Mouse (Mus musculus) kidney, embryonic 15.5 days (tissue): ENCODE measurements at regions not wholly inside any gene's neighbourhood (a gene's known extent, or its start where the extent isn't known, plus 50 kb on each side); places are given as distances from the start of the nearest gene placed in this dataset.

Source experiments
- ATAC-seq: fragments of 200-750 bp; cut with Nextera tagmentation; replicated peaks from 2 replicates; pipeline ENCODE4 v1.8.0; 2017; ENCODE audit warnings: moderate TSS enrichment; ENCODE audit not compliant: low FRiP score
- H3K27ac ChIP-seq: fragments of 300-500 bp; sonication (generic); 2 replicates; pipeline ENCODE4 v1.5.1; 2015; ENCODE audit warnings: mild to moderate bottlenecking, inconsistent platforms
- H3K27me3 ChIP-seq: fragments of 300-500 bp; sonication (generic); 2 replicates; pipeline ENCODE4 v1.6.1; 2015; ENCODE audit warnings: inconsistent platforms
- H3K36me3 ChIP-seq: fragments of 300-500 bp; sonication (generic); 2 replicates; pipeline ENCODE4 v1.6.1; 2015; ENCODE audit warnings: inconsistent platforms
- H3K4me1 ChIP-seq: fragments of 300-500 bp; sonication (generic); 2 replicates; pipeline ENCODE4 v1.6.1; 2015; ENCODE audit warnings: inconsistent platforms
- H3K4me2 ChIP-seq: fragments of 300-500 bp; sonication (generic); 2 replicates; pipeline ENCODE4 v1.6.1; 2015; ENCODE audit warnings: moderate library complexity, mild to moderate bottlenecking, inconsistent platforms
- H3K4me3 ChIP-seq: fragments of 300-500 bp; sonication (generic); replicated peaks from 2 replicates; pipeline ENCODE4 v1.5.1; 2015; ENCODE audit warnings: mild to moderate bottlenecking, inconsistent platforms
- H3K9ac ChIP-seq: fragments of 300-500 bp; sonication (generic); 2 replicates; pipeline ENCODE4 v1.6.1; 2015; ENCODE audit warnings: mild to moderate bottlenecking, inconsistent platforms
- H3K9me3 ChIP-seq: fragments of 300-500 bp; sonication (generic); replicated peaks from 2 replicates; pipeline ENCODE4 v1.6.1; 2016; ENCODE audit warnings: inconsistent platforms
- WGBS: fragments of 180-500 bp; shearing (Covaris S2); methylation state at CpG from one replicate; pipeline ENCODE4 v1.1.7; 2015; ENCODE audit warnings: mixed read lengths; 5-methylcytosine and 5-hydroxymethylcytosine counted together

GRCm38 (mm10) chr1:35772567-35772966 is 295.6 kb upstream of the Hs6st1 start:
- Histone ChIP-seq H3K9me3 (no peaks in the 10 kb centered on the region), H3K4me1 (no peaks in the 10 kb centered on the region), H3K9ac (no peak overlapping the region), H3K4me2 (no peak overlapping the region), H3K27me3 (no peaks in the 10 kb centered on the region), H3K36me3 (no peaks in the 10 kb centered on the region), H3K27ac (no peak overlapping the region), H3K4me3 (no peak overlapping the region)
- no peak for ATAC-seq
- 87% methylated on average over 6 of the region's 6 CpGs for WGBS

GRCm38 (mm10) chr1:35774566-35774965 is 293.6 kb upstream of the Hs6st1 start:
- H3K36me3 ChIP-seq, result no peaks in the 10 kb centered on the region
- H3K4me1 ChIP-seq, result no peaks in the 10 kb centered on the region
- H3K27ac ChIP-seq, result no peak overlapping the region
- 93% methylated on average over 2 of the region's 2 CpGs for WGBS
- no peaks in the 10 kb centered on the region for H3K9me3 ChIP-seq
- no peak overlapping the region for H3K4me2 ChIP-seq
- no peak overlapping the region for H3K4me3 ChIP-seq
- H3K27me3 ChIP-seq, result no peaks in the 10 kb centered on the region
- no peak for ATAC-seq
- no peak overlapping the region for H3K9ac ChIP-seq

GRCm38 (mm10) chr1:35782668-35783067 is 285.5 kb upstream of the Hs6st1 start:
- no peak overlapping the region for H3K4me3 ChIP-seq
- no peak overlapping the region for H3K27ac ChIP-seq

GRCm38 (mm10) chr1:35783427-35783826 is 284.8 kb upstream of the Hs6st1 start:
- Histone ChIP-seq H3K27me3 (no peaks in the 10 kb centered on the region), H3K4me2 (no peak overlapping the region), H3K4me3 (no peak overlapping the region), H3K36me3 (no peaks in the 10 kb centered on the region), H3K27ac (no peak overlapping the region), H3K9me3 (no peaks in the 10 kb centered on the region; the same call in 1 of the 2 replicates), H3K4me1 (no peaks in the 10 kb centered on the region), H3K9ac (no peak overlapping the region)
- WGBS, result 49% methylated on average over 6 of the region's 6 CpGs
- no peak for ATAC-seq

More at GRCm38 (mm10) chr1:35782668-35783067, 285.5 kb upstream of the Hs6st1 start:
- H3K4me1 ChIP-seq, result no peaks in the 10 kb centered on the region
- H3K9ac ChIP-seq, result no peak overlapping the region
- WGBS, result 84% methylated on average over 2 of the region's 2 CpGs
- no peaks in the 10 kb centered on the region for H3K9me3 ChIP-seq
- ATAC-seq, result no peak
- no peaks in the 10 kb centered on the region for H3K36me3 ChIP-seq
- no peaks in the 10 kb centered on the region for H3K27me3 ChIP-seq
- no peak overlapping the region for H3K4me2 ChIP-seq

- WGBS, result 92% methylated on average over 4 of the region's 4 CpGs
- no peaks in the 10 kb centered on the region for H3K36me3 ChIP-seq
- no peak for ATAC-seq
- no peaks in the 10 kb centered on the region; the same call in 1 of the 2 replicates for H3K9me3 ChIP-seq
- no peak overlapping the region for H3K4me2 ChIP-seq
- no peak overlapping the region for H3K27ac ChIP-seq
- no peaks in the 10 kb centered on the region for H3K27me3 ChIP-seq
- no peak overlapping the region for H3K4me3 ChIP-seq
- H3K9ac ChIP-seq, result no peak overlapping the region
- no peaks in the 10 kb centered on the region for H3K4me1 ChIP-seq
These were observed 282.0 kb upstream of the Hs6st1 start for GRCm38 (mm10) chr1:35786241-35786640.

- 73% methylated on average over 8 of the region's 8 CpGs for WGBS
- H3K9ac ChIP-seq, result no peak overlapping the region
- no peak overlapping the region for H3K4me3 ChIP-seq
- H3K27ac ChIP-seq, result no peak overlapping the region
- no peaks in the 10 kb centered on the region for H3K4me1 ChIP-seq
- no peaks in the 10 kb centered on the region; the same call in 1 of the 2 replicates for H3K9me3 ChIP-seq
- H3K27me3 ChIP-seq, result no peaks in the 10 kb centered on the region
- H3K4me2 ChIP-seq, result no peak overlapping the region
- ATAC-seq, result no peak
- no peaks in the 10 kb centered on the region for H3K36me3 ChIP-seq
These were observed 281.5 kb upstream of the Hs6st1 start for GRCm38 (mm10) chr1:35786668-35787213.

GRCm38 (mm10) chr1:35797064-35797463 is 271.1 kb upstream of the Hs6st1 start:
- no peak for ATAC-seq
- Histone ChIP-seq H3K27me3 (no peaks in the 10 kb centered on the region), H3K4me1 (no peaks in the 10 kb centered on the region), H3K27ac (no peak overlapping the region), H3K9me3 (0 out of 2 replicates have a peak, but pooled peaks cover 3% of the 10 kb centered on the region), H3K4me2 (no peak overlapping the region), H3K4me3 (no peak overlapping the region), H3K9ac (no peak overlapping the region), H3K36me3 (no peaks in the 10 kb centered on the region)
- WGBS, result 73% methylated on average over 2 of the region's 2 CpGs

- WGBS, result 86% methylated on average over 2 of the region's 2 CpGs
These were observed 270.7 kb upstream of the Hs6st1 start for GRCm38 (mm10) chr1:35797526-35797925.

GRCm38 (mm10) chr1:35805546-35805945 is 262.7 kb upstream of the Hs6st1 start:
- ATAC-seq, result no peak
- Histone ChIP-seq H3K27ac (no peak overlapping the region), H3K36me3 (no peaks in the 10 kb centered on the region), H3K9me3 (no peaks in the 10 kb centered on the region), H3K4me1 (peaks cover 9% of the 10 kb centered on the region; the same call in 1 of the 2 replicates), H3K4me3 (no peak overlapping the region), H3K27me3 (no peaks in the 10 kb centered on the region), H3K4me2 (no peak overlapping the region), H3K9ac (no peak overlapping the region)
- WGBS, result 85% methylated on average over 3 of the region's 3 CpGs

More at GRCm38 (mm10) chr1:35797526-35797925, 270.7 kb upstream of the Hs6st1 start:
- Histone ChIP-seq H3K4me1 (no peaks in the 10 kb centered on the region), H3K9ac (no peak overlapping the region), H3K27ac (no peak overlapping the region), H3K9me3 (0 out of 2 replicates have a peak, but pooled peaks cover 3% of the 10 kb centered on the region), H3K4me3 (no peak overlapping the region), H3K4me2 (no peak overlapping the region), H3K36me3 (no peaks in the 10 kb centered on the region), H3K27me3 (no peaks in the 10 kb centered on the region)
- ATAC-seq, result no peak

- H3K9ac ChIP-seq, result no peak overlapping the region
- no peak overlapping the region for H3K4me3 ChIP-seq
- 35% methylated on average over 2 of the region's 2 CpGs for WGBS
- H3K4me2 ChIP-seq, result no peak overlapping the region
- ATAC-seq, result no peak
- no peaks in the 10 kb centered on the region for H3K9me3 ChIP-seq
- H3K27ac ChIP-seq, result 0 out of 2 replicates have a peak overlapping the region, but pooled peaks have one; percentile 22
- no peaks in the 10 kb centered on the region for H3K27me3 ChIP-seq
- no peaks in the 10 kb centered on the region for H3K36me3 ChIP-seq
- H3K4me1 ChIP-seq, result peaks cover 9% of the 10 kb centered on the region; the same call in 1 of the 2 replicates
These were observed 261.9 kb upstream of the Hs6st1 start for GRCm38 (mm10) chr1:35806329-35806728.

- Histone ChIP-seq H3K27me3 (no peaks in the 10 kb centered on the region), H3K9me3 (no peaks in the 10 kb centered on the region), H3K36me3 (no peaks in the 10 kb centered on the region), H3K4me1 (peaks cover 9% of the 10 kb centered on the region; the same call in 1 of the 2 replicates), H3K27ac (0 out of 2 replicates have a peak overlapping the region, but pooled peaks have one; percentile 22), H3K9ac (no peak overlapping the region), H3K4me2 (no peak overlapping the region), H3K4me3 (no peak overlapping the region)
- no peak for ATAC-seq
- WGBS, result 0% methylated on average over 1 of the region's 1 CpGs
These were observed 261.5 kb upstream of the Hs6st1 start for GRCm38 (mm10) chr1:35806731-35807130.

- Histone ChIP-seq H3K27me3 (no peaks in the 10 kb centered on the region), H3K4me2 (no peak overlapping the region), H3K36me3 (no peaks in the 10 kb centered on the region), H3K4me1 (peaks cover 9% of the 10 kb centered on the region; the same call in 1 of the 2 replicates), H3K27ac (no peak overlapping the region), H3K4me3 (no peak overlapping the region), H3K9me3 (no peaks in the 10 kb centered on the region), H3K9ac (no peak overlapping the region)
- WGBS, result 75% methylated on average over 4 of the region's 4 CpGs
- no peak for ATAC-seq
These were observed 259.3 kb upstream of the Hs6st1 start for GRCm38 (mm10) chr1:35808894-35809293.

- Histone ChIP-seq H3K4me1 (peaks cover 10% of the 10 kb centered on the region; the same call in 1 of the 2 replicates), H3K9me3 (no peaks in the 10 kb centered on the region), H3K27ac (no peak overlapping the region), H3K27me3 (no peaks in the 10 kb centered on the region), H3K36me3 (no peaks in the 10 kb centered on the region), H3K9ac (no peak overlapping the region), H3K4me3 (no peak overlapping the region), H3K4me2 (no peak overlapping the region)
- WGBS, result 78% methylated on average over 1 of the region's 1 CpGs
- no peak for ATAC-seq
These were observed 258.9 kb upstream of the Hs6st1 start for GRCm38 (mm10) chr1:35809341-35809740.
